Mouse (Mus musculus): ENCODE measurements around the gene Sae1.

DNA sequence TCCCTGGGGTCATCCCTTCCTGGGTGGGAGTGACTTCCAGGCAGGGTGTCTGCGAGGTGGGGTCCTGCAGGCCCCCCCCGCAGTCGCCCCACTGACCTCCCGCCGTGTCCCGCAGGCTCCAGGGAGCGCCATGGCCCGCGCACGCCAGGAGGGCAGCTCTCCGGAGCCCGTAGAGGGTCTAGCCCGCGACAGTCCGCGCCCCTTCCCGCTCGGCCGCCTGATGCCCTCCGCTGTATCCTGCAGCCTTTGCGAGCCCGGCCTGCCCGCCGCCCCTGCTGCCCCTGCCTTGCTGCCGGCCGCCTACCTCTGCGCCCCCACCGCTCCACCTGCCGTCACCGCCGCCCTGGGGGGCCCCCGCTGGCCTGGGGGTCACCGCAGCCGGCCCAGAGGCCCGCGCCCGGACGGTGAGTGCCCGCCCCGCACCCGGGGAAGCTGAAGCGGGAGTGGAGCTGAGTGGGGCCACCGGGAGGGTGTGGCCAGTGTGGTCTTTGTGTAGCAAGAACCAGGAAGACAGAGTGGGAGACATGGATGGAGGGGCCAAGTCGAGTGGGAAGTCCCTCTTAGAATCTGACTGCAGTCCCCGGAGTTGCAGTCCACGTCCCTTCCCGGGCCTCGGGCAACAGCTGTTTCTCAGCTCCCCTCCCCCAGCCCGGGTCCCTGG lies 75.5 kb downstream of the Sae1 start:
- no peak for TF ChIP-seq EP300 (IDR thresholded peaks at IDR 0.05; ENCODE audit: low read depth)
- no peak for TF ChIP-seq CTCF (IDR thresholded peaks at IDR 0.05; ENCODE audit: low read depth)
